Mouse (Mus musculus) left cerebral cortex, postnatal 4 days (tissue): ENCODE data around the gene Arhgef7. TPM values are rescaled to one million over a fixed set of nuclear protein-coding genes. Genes with fewer than 3 reads are reported as not detected.

ENCODE experiments used
- DNase-seq: peaks from one replicate; pipeline ENCODE4 v3.0.0-alpha.2; 2022
- intact Hi-C: fragments of 180-260 bp; cut with DNase I; formaldehyde crosslinking; loops from one replicate; pipeline ENCODE4 v1.15.1; 2025
- total RNA-seq, 2 experiments: library from RNA; stranded (reverse); gene quantifications; 2 replicates each; pipeline ENCODE4 v1.2.3; 2021

The Arhgef7 gene
- total RNA-seq, 2 experiments from 2014 or later = 215 to 219 TPM

DNA sequence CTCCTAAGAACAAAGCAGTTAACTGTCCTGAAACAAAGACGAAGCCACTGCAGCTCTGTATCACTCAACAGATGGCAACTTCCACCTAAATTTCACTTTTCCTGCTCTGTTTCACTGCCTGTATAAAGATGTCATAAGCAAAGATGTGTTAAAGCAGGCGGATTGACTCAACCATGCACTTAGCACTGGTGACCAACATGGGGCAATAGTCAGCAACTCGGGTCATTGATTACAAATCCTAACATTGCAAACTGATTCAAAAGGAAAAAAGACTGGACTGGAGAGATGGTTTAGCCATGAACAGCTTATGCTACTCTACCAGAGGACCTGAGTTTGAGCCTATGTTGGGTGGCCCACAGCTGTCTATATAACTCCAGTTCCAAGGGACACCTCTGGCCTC is 18.0 kb upstream of the Arhgef7 start:
- intact Hi-C loops = loop anchor here (10.0 kb wide), 1 partner anchor 155 kb away; the partner anchor contains the start of genes Cars2 and Ing1
- DNase-seq = no peak

DNA sequence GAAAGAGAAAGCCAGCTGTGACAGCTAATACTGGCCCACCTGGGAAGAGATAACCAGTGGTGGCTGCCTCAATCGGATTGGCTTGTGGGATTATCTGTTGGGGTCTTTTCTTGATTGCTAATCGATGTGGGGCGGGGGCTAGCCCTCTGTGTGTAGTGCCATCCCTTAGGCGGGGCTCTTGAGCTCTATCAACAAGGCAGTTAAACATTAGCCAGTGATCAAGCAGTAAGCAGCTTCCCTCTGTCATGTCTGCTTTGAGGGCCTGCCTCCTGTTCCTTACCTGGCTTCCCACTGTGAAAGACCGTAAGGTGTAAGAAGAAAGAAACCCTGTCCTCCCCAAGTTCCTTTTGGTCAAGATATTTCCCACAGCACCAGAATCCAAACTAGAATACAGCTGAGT is 17.1 kb upstream of the Arhgef7 start:
- DNase-seq = no peak
- intact Hi-C loops = no loop called here

DNA sequence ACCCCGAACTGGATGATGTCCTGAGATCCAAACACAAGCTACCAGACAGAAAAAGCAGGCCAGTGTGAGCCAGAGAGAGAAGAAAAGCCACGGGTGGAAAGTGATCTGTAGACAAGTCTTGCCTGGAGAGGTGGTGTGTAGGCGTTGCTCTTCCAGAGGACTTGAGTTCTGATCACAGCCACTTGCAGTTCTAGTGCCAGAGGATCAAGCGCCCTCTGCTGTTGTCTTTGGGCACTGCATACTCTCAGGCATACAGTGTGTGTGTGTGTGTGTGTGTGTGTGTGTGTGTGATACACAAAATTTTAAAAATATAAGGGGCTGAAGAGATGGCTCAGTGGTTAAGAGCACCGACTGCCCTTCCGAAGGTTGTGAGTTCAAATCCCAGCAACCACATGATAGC is 15.3 kb upstream of the Arhgef7 start:
- intact Hi-C loops = no loop called here
- DNase-seq = no peak

DNA sequence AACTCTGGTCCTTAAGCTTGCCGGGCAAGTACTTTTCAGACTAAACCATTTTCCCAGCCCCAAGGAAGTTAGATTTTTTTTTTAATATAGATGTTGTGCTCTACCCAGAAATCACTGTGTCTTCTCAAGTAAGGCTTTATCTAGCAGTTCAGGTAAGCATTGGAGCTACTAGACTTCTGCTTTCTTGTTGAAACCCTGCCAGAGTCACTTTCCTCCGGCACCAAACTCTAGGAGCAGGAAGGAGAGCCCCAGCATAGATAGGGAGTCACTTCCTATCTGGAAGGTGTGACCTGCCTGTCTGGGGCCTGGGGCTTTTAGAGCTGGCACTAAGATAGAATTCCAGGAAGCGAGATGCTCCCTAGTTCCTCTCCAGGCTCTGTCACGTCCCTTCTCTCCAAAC is 10.3 kb upstream of the Arhgef7 start:
- DNase-seq = no peak
- intact Hi-C loops = no loop called here

DNA sequence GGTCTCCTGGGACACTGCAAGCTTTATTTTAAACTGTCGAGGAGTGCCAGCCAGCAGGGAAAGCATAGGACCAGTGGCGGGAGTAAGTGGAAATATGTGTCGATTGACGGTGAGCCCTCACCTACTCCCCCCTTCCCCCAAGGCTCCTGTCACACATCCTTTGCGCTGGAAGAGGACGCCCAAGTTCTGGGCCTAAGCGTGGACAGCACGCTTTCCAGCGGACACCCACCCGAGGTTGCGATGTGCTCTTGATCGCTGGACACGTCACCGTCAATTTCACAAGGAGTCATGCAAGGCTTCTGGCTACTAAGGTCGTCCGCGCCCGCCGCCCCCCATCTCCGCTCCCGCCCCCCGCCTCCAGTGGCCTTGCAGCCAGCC is 259 bp upstream of the Arhgef7 start:
- no peak for DNase-seq
- intact Hi-C loops = no loop called here

DNA sequence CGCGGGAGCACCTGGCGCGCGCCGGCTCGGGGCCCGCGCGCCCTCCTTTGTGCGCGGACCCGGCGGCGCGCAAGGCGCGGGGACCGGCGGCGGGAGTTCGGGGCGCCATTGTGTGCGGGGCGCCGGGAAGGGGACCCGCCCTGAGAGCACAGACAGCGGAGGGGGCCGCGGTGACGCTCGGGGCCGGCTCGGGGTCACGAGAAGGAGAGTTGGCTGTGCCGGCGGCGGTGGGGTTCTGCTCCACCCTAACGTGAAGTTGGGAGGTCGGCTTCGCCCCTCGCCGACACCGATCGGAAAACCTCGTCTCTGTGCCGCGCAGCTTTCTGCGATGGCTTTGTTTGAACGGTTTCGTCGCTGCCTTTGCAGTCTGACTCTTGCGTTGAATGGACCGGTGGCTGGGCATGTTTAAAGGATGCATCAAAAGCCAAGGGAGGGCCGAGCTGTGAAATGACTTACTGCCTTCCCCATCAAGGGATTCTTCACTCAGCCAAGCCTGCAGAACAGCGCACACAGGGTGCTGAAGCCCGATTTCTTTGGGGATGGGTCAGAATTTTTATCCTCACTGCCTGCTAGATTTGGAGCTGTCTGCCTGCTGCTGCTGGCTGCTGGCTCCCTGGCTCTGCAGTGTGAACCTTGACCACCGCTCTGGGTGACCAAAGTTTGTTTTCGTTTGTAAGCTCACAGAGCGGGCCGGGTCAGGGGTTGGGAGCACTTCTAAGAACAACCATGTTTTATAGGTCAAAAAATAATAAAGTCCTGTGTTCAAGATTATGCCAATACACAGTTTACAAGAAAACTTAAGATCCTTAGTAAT is 1.2 kb downstream of the Arhgef7 start:
- intact Hi-C loops = no loop called here
- peak; percentile 56 for DNase-seq

DNA sequence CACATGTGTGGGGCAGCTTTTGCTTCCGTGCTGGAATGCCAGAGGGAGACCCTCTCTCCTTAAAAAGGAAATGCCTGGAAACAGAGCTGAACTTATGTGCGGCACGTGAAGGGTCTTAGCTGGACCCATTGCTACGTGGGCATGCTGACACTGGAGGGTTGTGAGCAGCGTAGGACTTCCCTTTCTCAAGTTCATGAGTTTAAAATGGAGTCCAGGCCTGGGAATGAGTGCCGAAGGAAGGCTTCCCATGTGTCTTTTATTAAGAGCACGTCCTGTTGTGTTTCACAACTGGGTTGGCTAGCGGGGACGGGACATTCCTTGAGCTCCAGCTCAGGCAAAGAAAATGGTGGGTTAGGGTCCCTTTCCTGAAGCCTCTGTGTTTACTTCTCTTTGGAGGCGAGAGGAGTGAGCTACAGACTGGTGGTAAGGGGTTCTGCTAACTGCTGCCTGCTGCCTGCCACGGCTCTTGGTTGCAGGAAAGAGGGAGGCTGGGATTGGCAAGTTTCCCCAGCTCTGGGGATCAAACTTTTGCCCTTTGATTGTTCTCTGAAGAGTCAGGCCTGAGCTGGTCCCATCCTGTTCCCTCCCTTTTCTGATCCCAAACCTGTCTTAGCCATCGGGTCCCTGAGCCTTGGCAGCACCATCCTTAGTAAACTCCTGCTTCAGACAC is 2.9 kb downstream of the Arhgef7 start:
- DNase-seq = no peak
- intact Hi-C loops = no loop called here

DNA sequence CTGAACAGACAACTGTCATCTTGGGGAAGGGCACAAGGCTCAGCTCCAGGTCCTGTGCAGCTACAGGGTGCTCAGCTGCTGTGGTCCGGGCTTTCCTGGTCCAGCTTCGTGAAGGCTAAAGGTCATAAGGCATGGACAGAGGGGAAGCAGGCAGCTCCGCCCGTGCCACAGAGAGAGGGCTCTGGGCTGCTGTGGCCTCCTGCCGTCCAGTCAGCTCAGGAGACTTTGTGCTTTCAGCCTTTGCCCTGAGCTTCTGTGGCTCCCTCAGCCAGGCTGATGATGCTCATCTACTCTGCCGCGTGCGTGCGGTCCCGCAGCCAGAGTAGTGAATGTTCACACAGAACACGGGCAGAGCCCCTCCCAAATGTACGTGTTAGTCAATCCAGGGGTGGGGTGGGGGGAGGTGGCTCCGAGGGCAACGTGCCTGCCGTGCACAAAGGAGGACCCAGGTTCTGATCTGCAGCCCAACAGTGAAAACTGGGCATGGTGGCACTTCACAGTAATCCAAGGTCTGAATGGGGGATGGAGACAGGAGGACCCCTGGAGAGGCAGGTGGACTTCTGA is 8.2 kb downstream of the Arhgef7 start:
- no peak for DNase-seq
- intact Hi-C loops = no loop called here

DNA sequence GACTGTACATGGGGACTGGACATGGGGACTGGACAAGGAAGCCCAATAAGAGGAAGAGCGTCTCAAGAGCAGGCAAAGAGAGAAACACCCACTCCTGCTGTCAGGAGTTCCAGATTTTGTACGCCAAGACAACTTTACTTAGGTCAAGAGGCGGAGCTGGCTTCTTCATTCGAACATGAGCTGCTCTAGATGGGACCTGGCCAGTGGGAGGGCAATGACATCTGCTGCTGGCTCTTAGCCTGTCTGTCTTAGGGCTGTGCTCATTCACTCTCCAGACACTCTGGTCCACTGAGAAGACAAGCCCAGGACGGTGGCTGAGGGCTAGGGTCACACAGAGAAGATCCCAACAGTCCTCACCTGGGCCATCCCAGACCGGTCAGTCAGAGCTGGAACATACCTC is 9.6 kb downstream of the Arhgef7 start:
- DNase-seq = no peak
- intact Hi-C loops = no loop called here

DNA sequence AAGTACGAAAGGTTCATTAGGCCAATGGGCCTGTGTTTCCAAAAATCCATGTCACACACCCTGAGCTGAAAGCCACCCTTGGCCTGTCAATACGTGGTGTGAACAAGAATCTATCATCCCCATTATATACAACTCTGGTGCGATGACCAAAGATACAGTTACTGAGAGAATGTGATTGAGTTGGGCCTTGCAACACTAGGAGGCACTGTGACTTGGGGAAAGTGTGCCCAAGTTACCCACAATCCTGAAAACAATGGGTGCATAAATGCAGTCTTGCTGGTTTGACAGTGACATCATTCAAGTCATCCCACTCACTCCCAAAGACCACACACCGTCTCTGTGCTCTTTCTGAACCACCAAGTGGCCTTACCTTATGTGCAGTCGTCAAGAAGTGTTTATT is 11.6 kb downstream of the Arhgef7 start:
- intact Hi-C loops = no loop called here

DNA sequence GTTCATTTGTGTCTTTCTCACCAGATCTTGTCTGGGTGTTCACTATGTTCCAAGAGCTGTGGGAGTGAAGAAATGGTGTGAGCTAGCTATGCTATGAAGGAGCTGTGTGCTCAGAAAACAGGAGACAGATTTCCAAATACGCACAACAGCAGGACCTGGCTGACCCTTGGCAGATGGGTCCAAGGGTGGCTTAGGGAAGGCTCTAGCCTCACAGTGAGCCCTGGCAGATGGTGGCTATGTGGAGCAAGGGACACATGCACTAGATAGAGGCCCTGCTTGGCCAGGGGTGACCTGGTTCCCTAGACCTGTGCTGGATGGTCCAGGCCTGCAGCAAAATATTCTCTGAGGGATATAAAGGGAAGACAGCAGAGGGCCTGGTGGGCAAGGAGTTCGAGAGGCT is 13.3 kb downstream of the Arhgef7 start:
- no peak for DNase-seq
- intact Hi-C loops = no loop called here

More for the DNA sequence above, 11.6 kb downstream of the Arhgef7 start:
- no peak for DNase-seq

DNA sequence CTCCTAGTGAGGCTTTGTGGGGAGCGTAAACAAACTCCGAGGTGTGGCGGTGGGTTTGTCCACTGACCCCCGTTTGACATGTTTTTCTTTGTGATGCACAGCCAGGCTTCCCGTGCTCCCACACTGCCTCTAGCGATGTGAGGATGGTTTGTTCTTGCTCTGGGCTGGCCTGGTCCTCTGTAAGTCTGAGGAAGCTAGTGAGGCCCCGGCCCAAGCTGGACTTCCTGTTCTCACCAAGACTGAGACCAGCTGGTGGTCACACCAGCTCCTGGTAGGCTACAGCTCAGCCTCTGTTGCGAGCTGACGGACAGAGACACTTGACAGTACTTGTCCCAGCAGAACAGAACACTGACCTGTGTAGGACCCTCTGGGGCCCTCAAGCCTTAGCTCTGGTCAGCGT is 16.1 kb downstream of the Arhgef7 start:
- no peak for DNase-seq

DNA sequence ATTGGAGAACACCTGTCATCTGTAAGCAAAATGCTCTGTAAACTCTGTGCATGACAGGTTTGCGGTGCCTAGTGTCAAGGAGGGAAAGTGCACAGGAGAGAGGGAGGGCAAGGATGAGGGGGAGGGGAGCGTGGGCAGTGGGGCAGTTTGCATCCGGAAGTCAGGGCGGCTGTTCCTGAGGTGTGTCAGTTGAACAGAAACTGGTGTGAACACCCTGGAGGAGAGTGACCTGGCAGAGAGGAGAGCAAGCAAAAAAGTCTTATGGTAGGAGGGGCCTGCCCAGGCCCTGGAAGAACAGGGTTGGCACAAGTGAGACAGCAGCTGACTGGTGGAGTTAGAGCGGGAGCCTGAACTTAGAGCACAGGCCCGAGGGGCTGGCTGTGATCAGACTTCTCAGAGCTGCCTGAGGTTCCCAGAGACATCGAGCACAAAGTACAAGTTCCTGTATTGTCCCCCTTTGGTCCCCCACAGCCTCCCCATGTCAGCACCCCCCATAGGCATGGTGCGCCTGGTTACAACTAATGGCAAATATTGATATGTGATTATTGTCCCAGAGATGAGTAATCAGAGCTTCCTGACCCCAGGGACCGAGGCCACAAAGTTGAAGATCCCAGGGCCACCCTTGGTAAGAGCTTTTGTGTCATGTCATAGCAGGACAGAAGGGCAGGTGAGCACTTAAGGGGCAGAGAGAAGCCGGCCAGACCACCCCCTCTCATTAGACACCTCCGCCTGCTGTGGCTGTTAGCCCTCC is 19.5 kb downstream of the Arhgef7 start:
- intact Hi-C loops = no loop called here
- no peak for DNase-seq

More for the DNA sequence above, 16.1 kb downstream of the Arhgef7 start:
- intact Hi-C loops = no loop called here

DNA sequence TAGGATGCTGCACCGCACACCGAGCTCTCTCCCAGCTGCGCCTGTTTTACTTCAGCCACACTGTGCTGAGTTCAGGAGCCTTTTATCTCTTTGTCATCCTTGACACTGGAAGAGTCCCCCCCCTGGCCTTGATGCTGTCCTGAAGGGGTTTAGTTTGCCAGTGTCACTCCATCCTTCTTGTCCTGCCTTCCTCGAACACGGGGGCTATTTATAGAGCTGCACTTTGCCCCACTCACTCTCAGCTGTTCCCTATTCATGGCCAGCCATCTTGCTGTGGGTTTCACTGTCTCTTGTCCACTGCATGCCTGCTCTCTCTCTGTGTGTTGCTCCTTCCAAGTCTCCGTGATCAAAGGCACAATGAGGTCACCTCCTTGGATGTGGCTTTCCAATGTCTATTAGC is 22.0 kb downstream of the Arhgef7 start:
- intact Hi-C loops = no loop called here
- DNase-seq = no peak

DNA sequence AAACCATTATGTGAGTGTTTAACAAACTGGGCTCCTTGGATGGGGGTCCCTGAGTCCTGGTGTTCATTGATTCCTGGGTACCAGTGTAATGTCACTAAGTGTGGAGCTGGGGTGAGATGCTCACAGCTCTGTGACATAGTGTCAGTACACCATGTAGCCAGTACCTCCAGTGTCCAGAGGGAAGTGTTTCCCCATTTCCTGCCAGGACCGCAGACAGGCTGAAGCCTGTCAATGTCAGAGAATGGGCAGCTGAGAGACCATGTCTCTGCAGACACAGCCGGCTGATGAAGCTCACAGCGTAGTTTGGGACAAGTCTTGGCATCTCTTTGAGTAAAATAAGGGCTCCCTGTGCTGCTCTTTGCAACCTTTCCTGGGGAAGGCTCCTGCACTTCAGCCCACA is 24.8 kb downstream of the Arhgef7 start:
- DNase-seq = no peak
- intact Hi-C loops = no loop called here

DNA sequence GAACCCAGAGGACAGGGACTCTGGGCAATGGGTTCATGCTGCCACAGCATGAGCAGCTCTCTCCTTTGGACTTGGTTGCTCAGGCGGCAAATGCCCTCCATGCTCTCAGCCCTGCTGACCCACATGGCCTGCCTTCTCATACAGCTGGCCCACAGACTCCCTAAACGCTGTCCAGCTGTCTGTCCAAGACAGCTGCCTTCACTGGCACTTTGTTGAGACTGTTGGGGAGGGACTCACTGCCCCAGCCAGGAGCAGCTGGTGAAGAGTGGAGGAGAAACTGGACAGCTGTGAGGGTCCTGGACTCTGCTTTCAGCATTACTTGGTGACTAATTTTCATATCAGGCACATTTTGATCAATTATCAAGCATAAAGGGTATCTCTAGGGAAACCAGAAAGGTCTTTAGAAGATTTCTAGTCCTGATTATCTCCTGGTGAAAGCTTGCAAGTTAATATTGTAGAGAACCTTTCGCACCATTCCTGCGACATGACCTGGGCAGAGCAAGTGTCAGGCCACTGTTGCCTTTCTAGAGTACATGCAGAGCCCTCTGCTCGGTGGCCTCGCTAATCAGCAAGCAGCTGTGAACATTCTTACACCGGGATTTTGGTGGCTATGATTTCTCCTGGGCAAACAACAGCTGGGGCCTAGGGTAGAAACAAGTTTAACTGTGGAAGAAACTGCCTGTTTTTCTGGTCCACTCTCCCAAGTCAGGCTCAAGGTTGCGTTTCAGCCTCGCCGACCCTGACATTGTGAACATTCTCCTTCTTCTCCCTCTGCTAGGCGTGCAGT is 25.8 kb downstream of the Arhgef7 start:
- DNase-seq = no peak
- intact Hi-C loops = no loop called here

DNA sequence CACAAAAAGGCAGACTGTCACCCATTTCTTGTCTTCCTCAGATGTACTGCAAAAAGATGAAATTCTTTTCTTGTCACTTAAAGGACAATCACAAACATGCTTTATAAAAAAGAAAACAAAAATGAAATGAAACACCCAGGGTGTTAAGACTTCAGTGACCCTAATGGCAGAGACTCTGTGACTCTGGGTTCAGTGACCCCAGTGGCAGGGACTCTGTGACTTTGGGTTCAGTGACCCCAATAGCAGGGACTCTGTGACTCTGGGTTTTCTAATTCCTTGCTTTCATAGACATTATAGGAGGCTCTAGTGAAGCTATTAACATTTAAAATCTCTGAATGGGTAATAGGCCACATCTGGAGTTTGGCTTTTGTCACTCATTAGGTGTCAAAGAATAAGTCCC is 27.2 kb downstream of the Arhgef7 start:
- DNase-seq = no peak
- intact Hi-C loops = no loop called here

DNA sequence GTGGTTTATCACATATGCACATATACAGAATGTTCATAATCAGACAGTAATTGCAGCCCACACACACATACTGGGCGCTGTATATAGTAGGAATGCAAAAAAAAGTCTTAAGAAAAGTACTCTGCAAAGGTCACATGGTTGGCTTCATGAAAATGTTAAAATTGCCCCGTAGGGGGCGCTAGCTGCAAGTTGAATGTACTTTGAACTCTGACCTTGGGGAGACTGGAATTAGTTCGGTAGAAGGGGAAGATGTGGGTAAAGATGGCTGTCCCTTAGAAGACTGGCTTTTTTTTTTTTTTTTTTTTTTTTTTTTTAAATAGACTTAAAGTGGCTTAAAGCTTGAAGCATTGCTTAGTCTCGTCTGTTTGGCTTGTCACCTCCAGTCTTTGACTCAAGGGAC is 28.4 kb downstream of the Arhgef7 start:
- intact Hi-C loops = no loop called here
- peak; percentile 63 for DNase-seq

DNA sequence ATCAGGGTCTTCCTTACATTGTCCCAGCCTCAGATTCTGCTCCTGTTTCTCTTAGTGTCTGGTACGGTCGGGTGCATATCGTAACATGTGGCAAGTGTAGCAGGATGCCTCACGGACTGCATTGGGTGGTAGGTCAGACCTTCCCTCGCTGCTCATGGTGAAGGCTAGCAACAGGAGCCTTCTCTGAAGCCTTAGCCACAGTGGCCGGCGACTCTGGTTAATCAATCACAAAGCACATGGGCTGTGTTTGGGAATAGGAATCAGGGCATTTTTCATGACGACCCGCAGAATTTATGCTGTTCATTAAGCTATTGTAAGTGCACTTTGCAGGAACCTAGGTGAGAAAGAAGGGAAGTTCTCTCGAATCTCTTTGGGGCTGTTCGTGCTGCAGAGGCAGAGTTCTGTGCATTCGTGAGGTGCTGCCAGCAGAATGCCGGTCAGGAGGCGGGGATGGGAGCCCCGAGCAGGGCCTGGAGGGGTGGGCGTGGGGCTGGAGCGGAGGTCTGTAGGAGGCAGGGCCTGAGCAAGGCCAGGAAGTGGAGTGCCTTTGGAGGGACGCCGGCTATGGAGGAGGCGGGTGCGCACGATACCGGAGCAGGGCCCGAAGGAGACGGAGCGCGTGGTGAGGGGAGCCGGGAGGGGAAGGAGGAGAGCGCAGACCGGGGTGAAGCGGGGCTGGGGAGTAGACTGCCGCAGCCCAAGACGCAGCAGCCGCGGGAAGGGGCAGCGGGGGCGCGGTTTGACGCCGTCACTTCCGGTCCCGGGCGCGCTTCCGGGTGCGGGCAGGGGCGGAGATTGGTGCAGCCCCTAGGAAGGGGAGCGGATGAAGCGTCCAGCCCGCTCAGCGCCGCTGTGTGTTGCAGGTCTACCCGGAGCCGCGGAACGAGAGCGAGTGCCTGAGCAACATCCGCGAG is 30.3 kb downstream of the Arhgef7 start:
- intact Hi-C loops = no loop called here
- DNase-seq = peak; percentile 91
